Mouse (Mus musculus) hindbrain, embryonic 11.5 days (tissue): Measurements from ENCODE around the gene Gm26566. TPM values are rescaled to one million over a fixed set of nuclear protein-coding genes. Genes with fewer than 3 reads are reported as not detected.
A peak's percentile ranks its signal among the peaks of the same experiment; 100 is the strongest.
"Not testable (repeated sequence)": the region's sequence is repeated elsewhere in the genome, so short reads cannot be mapped to it uniquely, and the experiment has no call there.

Source experiments
- ATAC-seq: fragments of 200-750 bp; cut with Nextera tagmentation; 2 replicates; pipeline ENCODE4 v1.8.0; 2017; ENCODE audit warnings: mild to moderate bottlenecking, moderate TSS enrichment, moderate library complexity; ENCODE audit not compliant: low FRiP score
- DNase-seq: peaks from one replicate; pipeline ENCODE4 v3.0.0-alpha.2; 2015; ENCODE audit warnings: low spot score
- H3K27ac ChIP-seq: fragments of 300-500 bp; sonication (generic); 2 replicates; pipeline ENCODE4 v1.5.1; 2014; ENCODE audit warnings: mild to moderate bottlenecking, low read depth, low read length
- H3K27me3 ChIP-seq: fragments of 300-500 bp; sonication (generic); 2 replicates; pipeline ENCODE4 v1.6.1; 2014; ENCODE audit warnings: mild to moderate bottlenecking, low read length, moderate library complexity, mixed read lengths; ENCODE audit not compliant: control insufficient read depth, insufficient read depth
- H3K36me3 ChIP-seq: fragments of 300-500 bp; sonication (generic); 2 replicates; pipeline ENCODE4 v1.6.1; 2014; ENCODE audit warnings: mild to moderate bottlenecking, low read length, moderate library complexity, mixed read lengths; ENCODE audit not compliant: control insufficient read depth, insufficient read depth
- H3K4me1 ChIP-seq: fragments of 300-500 bp; sonication (generic); replicated peaks from 2 replicates; pipeline ENCODE4 v1.6.1; 2014; ENCODE audit warnings: low read length, mixed read lengths; ENCODE audit not compliant: control insufficient read depth, insufficient read depth
- H3K4me2 ChIP-seq: fragments of 300-500 bp; sonication (generic); replicated peaks from 2 replicates; pipeline ENCODE4 v1.6.1; 2014; ENCODE audit warnings: mild to moderate bottlenecking, low read depth, low read length
- H3K4me3 ChIP-seq: fragments of 300-500 bp; sonication (generic); 2 replicates; pipeline ENCODE4 v1.5.1; 2014; ENCODE audit warnings: low read depth, low read length
- H3K9ac ChIP-seq: fragments of 300-500 bp; sonication (generic); 2 replicates; pipeline ENCODE4 v1.6.1; 2014; ENCODE audit warnings: low read depth, low read length
- H3K9me3 ChIP-seq: fragments of 300-500 bp; sonication (generic); 2 replicates; pipeline ENCODE4 v1.6.1; 2016; ENCODE audit warnings: low read length; ENCODE audit not compliant: control insufficient read depth
- WGBS: fragments of 180-500 bp; shearing (Covaris S2); extraction: QIAGEN DNeasy Blood & Tissue Kit; methylation state at CpG from one replicate; pipeline ENCODE4 v1.1.7; 2014; 5-methylcytosine and 5-hydroxymethylcytosine counted together
- polyA plus RNA-seq: library from polyadenylated mRNA; unstranded; fragments of >200 nt; fragmentation: Nextera tagmentation; extraction: Ambion mirVana; gene quantifications from 2 replicates; pipeline ENCODE4 v1.2.1, GENCODE M21; 2014

The Gm26566 gene
- polyA plus RNA-seq, 1 experiment from 2014 or later: 0.77 TPM

DNA sequence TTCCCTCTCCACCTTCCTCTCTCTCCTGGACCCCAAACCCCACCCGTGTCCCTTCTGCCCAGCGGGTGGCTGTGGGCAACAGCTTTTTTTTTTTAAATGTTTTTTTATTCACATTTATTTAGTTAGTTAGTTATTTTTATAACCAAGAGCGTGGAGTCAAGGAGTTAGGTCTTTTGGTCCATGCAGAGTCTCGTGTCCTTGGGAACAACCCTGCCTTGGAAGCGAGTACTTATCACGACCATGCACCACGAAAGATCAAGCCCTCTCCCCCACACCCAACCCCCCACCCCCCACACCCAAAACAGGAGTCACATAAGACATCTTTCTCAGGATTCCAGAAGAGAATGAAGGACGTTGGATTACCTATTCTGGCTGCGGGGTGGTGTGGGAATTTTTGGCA, 40.7 kb downstream of the Gm26566 start:
- not testable (repeated sequence) for DNase-seq, H3K4me1 ChIP-seq, H3K9ac ChIP-seq, ATAC-seq, H3K4me3 ChIP-seq, H3K9me3 ChIP-seq, H3K36me3 ChIP-seq, H3K4me2 ChIP-seq, H3K27ac ChIP-seq, H3K27me3 ChIP-seq
- WGBS: 49% methylated on average over 8 of the region's 9 CpGs

DNA sequence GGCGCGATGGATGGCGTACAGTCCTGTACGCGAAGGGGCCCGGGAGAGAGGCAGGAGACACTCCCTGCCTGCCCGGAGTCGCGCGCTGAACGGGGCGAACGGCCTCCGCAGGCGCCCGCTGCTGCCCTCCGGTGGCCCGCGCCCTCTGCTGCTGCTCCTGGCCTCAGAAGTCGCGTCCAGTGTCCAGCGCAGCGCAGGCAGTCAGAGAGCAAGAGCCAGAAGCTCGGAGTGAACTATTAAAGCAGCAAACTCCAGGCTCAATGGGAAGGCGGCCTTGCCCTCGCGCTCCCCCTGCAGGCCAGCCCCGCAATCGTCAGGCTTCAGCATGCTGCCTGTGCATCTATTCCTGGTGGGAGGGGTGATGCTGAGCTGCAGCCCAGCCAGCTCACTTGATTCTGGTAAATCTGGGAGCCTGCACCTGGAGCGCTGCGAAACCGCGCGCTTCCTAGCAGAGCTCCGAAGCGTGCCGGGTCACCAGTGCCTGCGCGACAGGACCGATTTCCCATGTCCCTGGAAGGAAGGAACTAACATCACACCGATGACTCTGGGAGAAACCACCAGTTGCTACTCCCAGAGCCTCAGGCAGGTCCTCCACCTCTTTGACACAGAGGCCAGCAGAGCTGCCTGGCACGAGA, 41.9 kb downstream of the Gm26566 start:
- Histone ChIP-seq H3K4me3 (peak overlapping the region; percentile 18; the same call in 1 of the 2 replicates), H3K4me2 (peak overlapping the region; percentile 39)
- peak; percentile 56 for DNase-seq
- H3K27ac ChIP-seq, H3K27me3 ChIP-seq, H3K36me3 ChIP-seq, H3K4me1 ChIP-seq, H3K9ac ChIP-seq, ATAC-seq, H3K9me3 ChIP-seq: not testable (repeated sequence)
- WGBS: 4% methylated on average over 23 of the region's 42 CpGs

Other genes starting within 250 kb of the Gm26566 start
- not detected in 2 replicates for gene Ifnb1, start 199.0 kb upstream of the Gm26566 start, polyA plus RNA-seq
- not detected in 2 replicates for gene Ifna15, start 163.6 kb upstream of the Gm26566 start, polyA plus RNA-seq
- not detected in 2 replicates for gene Ifna14, start 150.0 kb upstream of the Gm26566 start, polyA plus RNA-seq
- gene Ifna9, start 129.4 kb upstream of the Gm26566 start, polyA plus RNA-seq: not detected in 2 replicates
- not detected in 2 replicates for gene Ifna12, start 118.4 kb upstream of the Gm26566 start, polyA plus RNA-seq
- not detected in 2 replicates for gene C87499, start 87.4 kb upstream of the Gm26566 start, polyA plus RNA-seq
- not detected in 2 replicates for gene Ifna13, start 77.3 kb upstream of the Gm26566 start, polyA plus RNA-seq
- not detected in 2 replicates for gene Ifna16, start 44.9 kb upstream of the Gm26566 start, polyA plus RNA-seq
- not detected in 2 replicates for gene Ifna2, start 37.9 kb upstream of the Gm26566 start, polyA plus RNA-seq
- not detected in 2 replicates for gene Ifnab, start 30.4 kb upstream of the Gm26566 start, polyA plus RNA-seq
- 136 and 150 TPM in 2 replicates for gene Klhl9, start 660 bp downstream of the Gm26566 start, polyA plus RNA-seq
- gene Gm13271, start 33.1 kb downstream of the Gm26566 start, polyA plus RNA-seq: not detected in 2 replicates
- gene Gm13283, start 38.3 kb downstream of the Gm26566 start, polyA plus RNA-seq: 0.20 and 0.32 TPM in 2 replicates
- gene Gm13290, start 52.0 kb downstream of the Gm26566 start, polyA plus RNA-seq: not detected in 2 replicates
- not detected in 2 replicates for gene Gm13289, start 55.1 kb downstream of the Gm26566 start, polyA plus RNA-seq
- not detected in 2 replicates for gene Gm13272, start 58.0 kb downstream of the Gm26566 start, polyA plus RNA-seq
- not detected in 2 replicates for gene Ifnz, start 60.3 kb downstream of the Gm26566 start, polyA plus RNA-seq
- not detected in 2 replicates for gene Gm13276, start 63.9 kb downstream of the Gm26566 start, polyA plus RNA-seq
- not detected in 2 replicates for gene Gm13277, start 66.8 kb downstream of the Gm26566 start, polyA plus RNA-seq
- not detected in 2 replicates for gene Gm13278, start 69.7 kb downstream of the Gm26566 start, polyA plus RNA-seq
- gene Gm13275, start 72.7 kb downstream of the Gm26566 start, polyA plus RNA-seq: not detected in 2 replicates
- not detected in 2 replicates for gene Gm13279, start 75.6 kb downstream of the Gm26566 start, polyA plus RNA-seq
- 0.40 and 0.82 TPM in 2 replicates for gene Gm13285, start 77.9 kb downstream of the Gm26566 start, polyA plus RNA-seq
- not detected in 2 replicates for gene Gm13287, start 81.4 kb downstream of the Gm26566 start, polyA plus RNA-seq
- gene Gm13288, start 83.7 kb downstream of the Gm26566 start, polyA plus RNA-seq: not detected in 2 replicates
- not detected in 2 replicates for gene Ifna7, start 94.4 kb downstream of the Gm26566 start, polyA plus RNA-seq
- gene Ifna11, start 98.2 kb downstream of the Gm26566 start, polyA plus RNA-seq: not detected in 2 replicates
- not detected in 2 replicates for gene Ifna6, start 105.6 kb downstream of the Gm26566 start, polyA plus RNA-seq
- not detected in 2 replicates for gene Ifna5, start 113.7 kb downstream of the Gm26566 start, polyA plus RNA-seq
- not detected in 2 replicates for gene Ifna4, start 120.1 kb downstream of the Gm26566 start, polyA plus RNA-seq
- not detected in 2 replicates for gene Ifna1, start 128.3 kb downstream of the Gm26566 start, polyA plus RNA-seq
- gene Ifne, start 158.4 kb downstream of the Gm26566 start, polyA plus RNA-seq: not detected in 2 replicates